Mouse (Mus musculus) kidney, adult 11 months (tissue): Measurements from ENCODE around the gene Mapk8.

Experiments
- DNase-seq: peaks from one replicate; pipeline ENCODE4 v3.0.0; 2022

The Mapk8 gene

GRCm38 (mm10) chr14:33343131-33343725 lies 103.7 kb downstream of the Mapk8 start:
- no peak for DNase-seq

- DNase-seq, result no peak
Measured at GRCm38 (mm10) chr14:33338684-33339083, 108.3 kb downstream of the Mapk8 start.

- DNase-seq, result no peak
Measured at GRCm38 (mm10) chr14:33335733-33336132, 111.2 kb downstream of the Mapk8 start.

- no peak for DNase-seq
Measured at GRCm38 (mm10) chr14:33334402-33334801, 112.6 kb downstream of the Mapk8 start.

- DNase-seq, result no peak
Measured at GRCm38 (mm10) chr14:33333833-33334232, 113.1 kb downstream of the Mapk8 start.

- DNase-seq, result no peak
Measured at GRCm38 (mm10) chr14:33331627-33332026, 115.3 kb downstream of the Mapk8 start.

GRCm38 (mm10) chr14:33330986-33331385 lies 116.0 kb downstream of the Mapk8 start:
- DNase-seq, result no peak

GRCm38 (mm10) chr14:33329297-33329805 lies 117.6 kb downstream of the Mapk8 start:
- DNase-seq, result no peak

GRCm38 (mm10) chr14:33328369-33328768 lies 118.6 kb downstream of the Mapk8 start:
- DNase-seq, result no peak
